Mouse (Mus musculus) heart, postnatal 0 days (tissue): ENCODE measurements around the gene Btnl2.

Experiments
- CTCF ChIP-seq: IDR thresholded peaks from 2 replicates; pipeline ENCODE4 v1.5.1; 2016; ENCODE audit warnings: antibody characterized with exemption, control low read depth, low read depth
- EP300 ChIP-seq: IDR thresholded peaks from 2 replicates; pipeline ENCODE4 v1.6.1; 2016; ENCODE audit warnings: antibody characterized with exemption, low read depth

DNA sequence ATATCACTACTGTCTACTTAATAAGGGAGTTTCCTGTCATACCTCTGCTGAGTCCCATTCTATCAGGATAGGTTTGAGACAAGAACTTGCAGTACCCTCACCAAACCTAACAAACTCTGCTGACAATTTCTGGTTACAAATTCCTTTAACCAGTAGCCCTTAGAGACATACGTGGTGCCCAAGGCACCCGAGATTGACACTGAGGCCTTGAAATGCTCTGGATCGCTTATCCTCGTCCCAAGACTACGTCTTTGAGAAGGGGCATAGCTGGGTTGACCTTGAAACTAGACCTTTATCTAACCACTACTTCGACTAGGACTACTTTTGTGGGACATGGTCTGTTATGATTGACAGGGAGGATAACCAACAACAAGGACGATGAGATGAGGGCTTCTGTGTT, 9.1 kb upstream of the Btnl2 start:
- TF ChIP-seq EP300 (no peak), CTCF (no peak)
